Mouse (Mus musculus): ENCODE measurements at regions not wholly inside any gene's neighbourhood (a gene's known extent, or its start where the extent isn't known, plus 50 kb on each side); places are given as distances from the start of the nearest gene placed in this dataset.
"Not testable (repeated sequence)": the region's sequence is repeated elsewhere in the genome, so short reads cannot be mapped to it uniquely, and the experiment has no call there.

DNA sequence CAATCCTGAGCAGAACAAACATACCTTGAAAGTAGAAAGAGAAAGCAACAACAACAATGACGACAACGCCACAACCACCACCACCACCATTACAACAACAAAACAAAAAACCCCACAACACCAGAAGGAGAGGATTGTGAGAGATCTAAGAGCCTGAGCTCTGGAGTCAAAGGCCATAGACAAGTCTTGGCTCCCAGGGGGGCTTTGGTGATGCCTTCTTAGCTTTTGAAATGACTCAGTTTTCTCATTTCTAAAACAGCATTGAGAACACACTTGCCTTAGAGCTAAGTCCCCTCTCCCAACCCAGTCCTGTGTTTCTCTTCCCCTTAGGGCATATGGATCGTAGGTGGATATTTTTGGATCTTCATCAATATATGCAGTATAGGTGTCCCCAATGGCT, 112.2 kb downstream of the Kif20b start:
- DNase-seq = no peak

DNA sequence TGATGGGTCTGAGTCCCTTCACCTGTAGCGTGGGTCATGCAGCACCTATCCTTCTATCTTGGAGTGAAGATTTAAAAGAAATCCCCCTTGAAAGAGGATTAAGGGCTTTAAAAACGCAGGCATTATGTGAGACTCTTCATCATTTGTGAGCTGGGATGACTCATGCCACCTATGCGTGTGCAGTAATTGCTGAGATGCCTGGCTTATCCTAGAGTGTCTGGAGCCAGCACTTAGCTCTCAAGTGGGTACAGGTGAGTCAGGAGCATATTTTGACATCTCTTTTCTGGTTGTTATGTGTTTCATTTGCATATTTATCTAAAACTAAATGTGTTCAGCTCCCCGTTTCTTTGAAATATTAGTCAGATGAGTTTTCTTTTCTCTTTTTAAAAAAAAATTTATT, 123.4 kb downstream of the Kif20b start:
- DNase-seq = no peak

DNA sequence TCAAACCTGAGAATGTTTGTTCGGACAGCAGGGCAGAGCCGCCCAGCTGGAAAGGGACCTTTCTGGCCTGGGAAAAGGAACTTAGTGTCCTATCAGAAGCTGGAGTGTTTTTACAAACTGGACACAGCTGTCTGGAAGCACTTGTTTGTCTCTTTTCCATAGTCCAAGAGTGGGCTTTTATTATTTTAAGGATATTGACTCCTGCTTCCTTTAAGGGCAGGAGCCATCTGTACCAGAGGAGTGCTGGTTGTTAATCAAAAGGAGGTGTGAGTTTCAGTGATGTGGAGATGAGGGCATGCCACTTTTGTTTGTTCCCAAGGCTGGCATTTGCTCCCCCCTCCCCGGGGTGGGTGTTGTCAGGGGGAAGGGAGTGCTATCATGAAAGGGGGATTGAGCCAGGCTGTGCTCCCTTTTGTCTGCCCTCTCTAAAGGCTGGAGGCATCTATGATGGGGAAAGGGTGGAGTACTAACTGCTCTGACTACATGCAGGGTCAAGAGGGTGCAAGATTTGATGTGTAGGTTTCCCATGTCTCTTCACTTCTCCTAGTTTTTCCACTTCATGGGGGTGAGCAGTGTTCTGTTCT, 144.3 kb downstream of the Kif20b start:
- no peak for DNase-seq

DNA sequence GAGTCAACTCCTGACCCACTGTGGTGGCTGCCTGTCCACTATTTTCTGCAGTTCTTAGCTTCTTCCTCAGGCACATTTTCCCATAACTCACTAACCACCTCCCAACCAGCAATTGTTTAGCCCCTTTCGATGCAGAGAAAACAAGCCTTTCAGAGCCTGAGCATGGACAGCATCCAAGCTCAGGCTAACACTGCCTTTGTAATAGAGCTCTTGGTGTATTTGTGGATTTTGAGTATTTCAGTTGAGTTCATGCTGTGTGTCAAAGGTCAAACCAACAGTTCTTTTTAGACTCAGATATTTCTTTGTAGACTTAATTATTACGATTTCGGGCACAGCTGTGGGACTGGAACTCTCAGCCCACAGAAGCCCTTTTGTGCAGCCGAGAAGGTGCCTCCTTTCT, 159.0 kb downstream of the Kif20b start:
- DNase-seq = no peak

GRCm38 (mm10) chr19:35101244-35101643, 179.1 kb downstream of the Kif20b start:
- no peak for DNase-seq

- no peak for DNase-seq
Measured at GRCm38 (mm10) chr19:35114313-35114712, 192.2 kb downstream of the Kif20b start.

GRCm38 (mm10) chr19:35125278-35125677, 203.1 kb downstream of the Kif20b start:
- DNase-seq = no peak

DNA sequence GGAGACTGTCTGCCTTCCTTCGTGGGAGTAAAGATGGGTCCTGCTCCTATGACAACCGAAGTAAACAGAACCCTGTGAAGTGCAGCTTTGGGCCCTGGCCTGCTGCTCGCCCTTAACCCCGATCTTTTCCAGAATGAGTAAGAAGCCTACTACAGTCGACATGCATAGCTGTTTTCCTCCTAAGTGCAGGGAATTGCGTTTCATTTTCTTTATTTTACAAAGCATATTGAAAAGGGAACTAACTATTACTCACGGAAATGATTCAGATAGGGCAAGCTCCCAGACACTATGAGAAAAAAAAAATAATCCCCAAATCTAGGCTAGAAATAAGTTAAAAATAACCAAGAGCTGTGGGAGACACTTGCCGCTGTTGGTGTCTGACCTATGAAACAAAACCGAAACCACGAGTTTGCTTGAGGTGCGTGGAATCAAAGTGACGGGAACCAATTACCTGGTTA, 204.5 kb downstream of the Kif20b start:
- no peak for DNase-seq

- DNase-seq = no peak
Measured at GRCm38 (mm10) chr19:35128104-35128503, 205.9 kb downstream of the Kif20b start.

DNA sequence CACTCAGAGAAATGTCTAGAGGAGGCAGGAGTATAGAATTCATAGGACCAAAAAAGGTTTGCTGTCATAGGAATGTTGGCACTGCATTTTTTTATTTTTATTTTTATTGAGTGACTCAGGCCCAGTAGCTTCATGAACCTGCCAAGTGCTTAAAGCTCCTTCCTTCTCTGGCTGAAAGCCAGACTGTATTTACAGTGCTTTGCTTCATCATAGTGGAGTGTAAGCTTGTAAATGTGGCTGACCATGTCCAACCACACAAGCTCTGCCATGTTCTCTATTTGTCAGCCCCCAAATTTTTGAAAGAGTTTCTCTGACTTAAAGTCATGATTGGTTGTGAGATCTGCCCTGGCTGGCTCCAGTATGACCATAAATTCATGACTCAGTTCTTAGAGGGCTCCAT, 221.0 kb downstream of the Kif20b start:
- no peak for DNase-seq

- DNase-seq = no peak
Measured at GRCm38 (mm10) chr19:35143781-35144180, 221.6 kb downstream of the Kif20b start.

GRCm38 (mm10) chr19:35149476-35149875, 227.3 kb downstream of the Kif20b start:
- not testable (repeated sequence) for DNase-seq

- no peak for DNase-seq
Measured at GRCm38 (mm10) chr19:35150780-35151725, 228.9 kb downstream of the Kif20b start.

GRCm38 (mm10) chr19:35151841-35152240, 229.7 kb downstream of the Kif20b start:
- no peak for DNase-seq

DNA sequence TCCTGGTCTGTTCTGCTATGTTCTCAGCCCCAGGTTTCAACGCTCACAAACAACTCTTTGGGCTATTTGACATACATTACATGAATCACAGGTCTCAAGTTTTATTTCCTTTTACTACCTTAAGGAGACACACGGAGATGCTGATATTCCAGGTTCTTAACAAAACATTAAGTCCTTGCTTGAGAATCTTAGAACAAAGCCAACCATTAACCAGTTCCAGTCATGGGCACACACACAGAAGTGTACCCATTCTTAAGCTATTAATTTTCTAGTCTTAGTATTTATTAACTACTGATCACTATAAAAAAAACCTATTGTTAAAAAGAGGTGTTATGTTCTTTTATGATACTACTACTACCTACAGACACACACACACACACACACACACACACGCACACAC, 235.7 kb downstream of the Kif20b start:
- no peak for DNase-seq

- no peak for DNase-seq
Measured at GRCm38 (mm10) chr19:35164727-35165126, 242.6 kb downstream of the Kif20b start.

GRCm38 (mm10) chr19:35170554-35170953, 248.4 kb downstream of the Kif20b start:
- DNase-seq = no peak

GRCm38 (mm10) chr19:35180102-35180501, 257.9 kb downstream of the Kif20b start:
- DNase-seq = no peak

DNA sequence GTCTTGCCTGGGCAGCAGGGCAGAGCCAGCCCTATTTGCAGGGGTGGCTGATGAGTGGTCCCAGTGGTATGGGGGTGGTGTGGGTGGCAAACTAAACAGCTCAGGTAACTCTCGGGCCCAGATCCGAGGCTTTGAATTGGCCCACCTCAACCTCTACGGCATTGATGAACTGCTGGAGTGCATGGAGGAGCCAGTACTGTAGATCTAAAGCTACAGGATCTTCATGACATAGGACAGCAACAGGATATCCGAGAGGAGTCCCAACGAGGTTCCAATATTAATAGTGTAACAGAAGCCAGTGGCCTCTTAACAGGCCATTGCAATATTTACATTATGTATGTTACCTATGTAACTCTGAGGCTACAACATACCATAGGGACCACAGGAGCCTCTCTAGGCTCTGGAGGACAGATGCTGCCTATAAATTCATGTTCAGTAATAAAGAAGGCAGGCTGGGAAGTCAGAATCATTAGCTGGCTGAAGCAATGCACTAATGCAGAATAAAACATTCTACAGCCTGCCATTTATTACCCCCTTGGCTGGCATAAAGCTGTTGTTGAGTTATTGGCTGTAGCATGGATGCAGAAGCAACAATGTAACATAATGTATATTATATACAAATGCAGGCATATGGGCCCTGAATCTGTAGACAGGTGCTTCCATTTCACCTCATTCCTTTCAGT, 283.5 kb downstream of the Kif20b start:
- no peak for DNase-seq

DNA sequence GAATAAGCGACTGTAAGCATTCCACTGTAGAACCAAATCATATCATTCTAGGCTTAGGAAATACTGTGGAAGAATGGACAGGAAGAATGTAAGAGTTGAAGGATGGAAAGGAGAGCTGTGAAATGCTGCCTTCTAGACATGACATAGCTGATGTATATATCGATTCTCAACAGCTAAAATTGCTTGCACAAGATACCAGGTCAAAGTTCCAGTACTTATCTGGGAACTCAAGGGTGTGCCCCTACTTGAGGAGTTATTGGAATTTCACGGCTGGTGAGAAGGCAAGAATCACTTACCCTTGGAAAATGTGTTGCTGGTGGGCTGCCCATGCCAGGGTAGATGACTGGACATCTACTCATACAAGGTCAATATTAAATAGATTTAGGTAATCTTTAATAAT, 322.0 kb downstream of the Kif20b start:
- no peak for DNase-seq

GRCm38 (mm10) chr19:35247531-35247930, 325.4 kb downstream of the Kif20b start:
- no peak for DNase-seq

GRCm38 (mm10) chr19:35258634-35259033, 336.5 kb downstream of the Kif20b start:
- not testable (repeated sequence) for DNase-seq

- no peak for DNase-seq
Measured at GRCm38 (mm10) chr19:35263101-35263500, 340.9 kb downstream of the Kif20b start.

DNA sequence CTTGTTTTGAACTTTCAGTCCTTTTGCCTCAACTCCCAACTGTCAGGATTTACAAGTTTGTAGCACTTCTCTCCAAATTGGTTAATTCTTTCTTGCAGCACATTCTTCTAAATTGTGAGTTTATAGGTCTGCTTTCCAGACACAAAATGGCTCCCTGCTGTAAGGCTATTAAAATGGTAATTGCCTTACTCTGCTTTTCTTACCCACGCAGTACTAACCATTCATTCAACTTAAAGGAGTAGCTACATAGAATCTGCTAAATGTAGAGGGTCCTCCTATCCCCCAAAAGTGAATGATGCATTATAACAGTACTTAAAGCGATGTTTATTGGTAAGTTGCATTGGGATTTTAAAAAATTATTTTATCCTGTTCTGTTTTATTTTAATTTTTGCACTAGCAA, 356.2 kb downstream of the Kif20b start:
- no peak for DNase-seq
